Mouse (Mus musculus) embryonic facial prominence, embryonic 14.5 days (tissue): Measurements from ENCODE around the gene Paf1. TPM values are rescaled to one million over a fixed set of nuclear protein-coding genes. Genes with fewer than 3 reads are reported as not detected.
"Not testable (repeated sequence)": the region's sequence is repeated elsewhere in the genome, so short reads cannot be mapped to it uniquely, and the experiment has no call there.

Experiments
- ATAC-seq: fragments of 200-750 bp; cut with Nextera tagmentation; 2 replicates; pipeline ENCODE4 v1.8.0; 2017; ENCODE audit warnings: low read depth, moderate number of reproducible peaks, moderate TSS enrichment
- DNase-seq: peaks from one replicate; pipeline ENCODE4 v3.0.0-alpha.2; 2015; ENCODE audit warnings: low spot score
- H3K27ac ChIP-seq: fragments of 300-500 bp; sonication (generic); replicated peaks from 2 replicates; pipeline ENCODE4 v1.5.1; 2014; ENCODE audit warnings: low read depth, mild to moderate bottlenecking, low read length, moderate library complexity
- H3K27me3 ChIP-seq: fragments of 300-500 bp; sonication (generic); replicated peaks from 2 replicates; pipeline ENCODE4 v1.6.1; 2014; ENCODE audit warnings: low read length; ENCODE audit not compliant: control insufficient read depth, insufficient read depth
- H3K36me3 ChIP-seq: fragments of 300-500 bp; sonication (generic); 2 replicates; pipeline ENCODE4 v1.6.1; 2014; ENCODE audit warnings: low read length, mixed read lengths; ENCODE audit not compliant: control insufficient read depth, insufficient read depth
- H3K4me1 ChIP-seq: fragments of 300-500 bp; sonication (generic); 2 replicates; pipeline ENCODE4 v1.6.1; 2014; ENCODE audit warnings: antibody characterized with exemption, low read length; ENCODE audit not compliant: control insufficient read depth, insufficient read depth
- H3K4me2 ChIP-seq: fragments of 300-500 bp; sonication (generic); 2 replicates; pipeline ENCODE4 v1.6.1; 2014; ENCODE audit warnings: low read depth, mild to moderate bottlenecking, low read length, moderate library complexity, mixed read lengths
- H3K4me3 ChIP-seq: fragments of 300-500 bp; sonication (generic); 2 replicates; pipeline ENCODE4 v1.5.1; 2014; ENCODE audit warnings: low read depth, mild to moderate bottlenecking, low read length
- H3K9ac ChIP-seq: fragments of 300-500 bp; sonication (generic); 2 replicates; pipeline ENCODE4 v1.6.1; 2014; ENCODE audit warnings: low read depth, mild to moderate bottlenecking, low read length, moderate library complexity, mixed read lengths
- H3K9me3 ChIP-seq: fragments of 300-500 bp; sonication (generic); 2 replicates; pipeline ENCODE4 v1.6.1; 2016; ENCODE audit warnings: low read length; ENCODE audit not compliant: control insufficient read depth
- WGBS: fragments of 180-500 bp; shearing (Covaris S2); extraction: QIAGEN DNeasy Blood & Tissue Kit; methylation state at CpG from one replicate; pipeline ENCODE4 v1.1.7; 2014; 5-methylcytosine and 5-hydroxymethylcytosine counted together
- polyA plus RNA-seq: library from polyadenylated mRNA; unstranded; fragments of >200 nt; fragmentation: Nextera tagmentation; extraction: Ambion mirVana; gene quantifications from 2 replicates; pipeline ENCODE4 v1.2.1, GENCODE M21; 2014

Paf1 gene
- polyA plus RNA-seq, 1 experiment from 2014 or later: 54.1 TPM

DNA sequence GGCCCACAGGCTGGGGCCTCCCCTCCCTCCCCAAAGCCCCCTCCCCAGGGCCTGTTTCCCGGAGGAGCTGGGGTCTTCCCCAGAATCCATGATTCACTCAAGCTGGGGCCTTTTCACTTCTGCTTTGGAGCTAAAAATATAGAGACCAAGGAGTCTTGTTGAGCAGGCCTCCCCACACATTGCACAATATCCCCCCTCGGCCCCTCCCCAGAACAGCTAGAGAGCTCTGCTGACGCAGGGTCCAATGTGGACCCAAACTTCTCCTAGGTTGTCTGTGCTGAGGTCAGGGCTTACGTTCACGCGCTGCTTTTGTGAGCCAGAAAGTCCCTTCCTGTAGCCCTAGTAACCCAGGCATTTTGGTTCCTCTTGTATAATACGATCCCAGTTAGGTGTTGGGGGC is 6.7 kb upstream of the Paf1 start:
- no peaks in the 10 kb centered on the region for H3K9me3 ChIP-seq
- H3K4me1 ChIP-seq: peaks cover 20% of the 10 kb centered on the region
- H3K9ac ChIP-seq: no peak overlapping the region
- H3K36me3 ChIP-seq: peaks cover 55% of the 10 kb centered on the region
- H3K27ac ChIP-seq: peak overlapping the region; percentile 67
- 85% methylated on average over 7 of the region's 7 CpGs for WGBS
- DNase-seq (no peak), ATAC-seq (no peak)
- H3K4me2 ChIP-seq: no peak overlapping the region
- no peak overlapping the region for H3K4me3 ChIP-seq
- no peaks in the 10 kb centered on the region for H3K27me3 ChIP-seq

DNA sequence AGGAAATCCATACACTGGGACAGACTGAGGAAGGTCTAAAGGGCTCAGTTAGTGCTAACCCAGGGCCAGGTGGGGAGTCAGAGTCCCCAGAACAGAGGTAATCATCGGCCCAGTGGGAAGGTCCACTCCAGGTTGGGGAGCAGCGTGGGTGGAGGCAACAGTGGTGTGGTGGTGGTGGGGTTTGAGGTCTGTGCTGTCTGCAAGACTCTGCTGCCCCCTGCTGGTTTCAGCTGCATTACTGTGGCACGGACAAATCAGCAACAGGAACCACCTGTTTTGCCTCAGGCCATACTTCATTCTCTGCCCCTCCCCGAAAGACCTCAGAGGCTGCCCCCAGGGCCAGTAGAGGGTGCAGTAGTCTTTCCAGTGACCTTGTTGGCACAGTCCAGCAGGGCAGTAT is 6.3 kb upstream of the Paf1 start:
- WGBS: 4% methylated on average over 4 of the region's 4 CpGs
- H3K27ac ChIP-seq: peak overlapping the region; percentile 67

DNA sequence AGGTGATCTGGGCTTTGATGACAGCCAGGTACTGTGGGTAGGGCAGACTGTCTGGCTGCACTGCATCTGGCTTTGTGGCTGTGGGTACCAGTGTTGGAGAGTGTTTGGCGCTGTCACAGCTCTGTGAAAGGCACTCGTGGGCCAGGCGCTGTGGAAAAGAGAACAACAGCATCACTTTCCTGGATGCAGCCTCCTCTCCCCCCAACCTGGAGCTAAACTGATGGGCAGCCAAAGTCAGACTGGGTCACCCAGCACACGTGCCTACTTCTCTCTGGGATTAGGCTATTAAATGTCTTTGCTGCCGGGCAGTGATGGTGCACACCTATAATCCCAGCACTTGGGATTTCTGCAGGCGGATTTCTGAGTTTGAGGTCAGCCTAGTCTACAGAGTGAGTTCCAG is 5.9 kb upstream of the Paf1 start:
- peaks cover 17% of the 10 kb centered on the region for H3K4me1 ChIP-seq
- ATAC-seq, H3K4me3 ChIP-seq, DNase-seq, H3K4me2 ChIP-seq, H3K9me3 ChIP-seq, H3K9ac ChIP-seq, H3K27me3 ChIP-seq, H3K27ac ChIP-seq: not testable (repeated sequence)
- WGBS: 69% methylated on average over 6 of the region's 6 CpGs
- peaks cover 55% of the 10 kb centered on the region for H3K36me3 ChIP-seq

More for the DNA sequence above, 6.3 kb upstream of the Paf1 start:
- no peaks in the 10 kb centered on the region for H3K27me3 ChIP-seq
- ATAC-seq (peak; percentile 66), DNase-seq (peak; percentile 92)
- no peak overlapping the region for H3K4me2 ChIP-seq
- H3K36me3 ChIP-seq: peaks cover 55% of the 10 kb centered on the region
- H3K4me3 ChIP-seq: no peak overlapping the region
- no peak overlapping the region for H3K9ac ChIP-seq
- peaks cover 17% of the 10 kb centered on the region for H3K4me1 ChIP-seq
- H3K9me3 ChIP-seq: no peaks in the 10 kb centered on the region

DNA sequence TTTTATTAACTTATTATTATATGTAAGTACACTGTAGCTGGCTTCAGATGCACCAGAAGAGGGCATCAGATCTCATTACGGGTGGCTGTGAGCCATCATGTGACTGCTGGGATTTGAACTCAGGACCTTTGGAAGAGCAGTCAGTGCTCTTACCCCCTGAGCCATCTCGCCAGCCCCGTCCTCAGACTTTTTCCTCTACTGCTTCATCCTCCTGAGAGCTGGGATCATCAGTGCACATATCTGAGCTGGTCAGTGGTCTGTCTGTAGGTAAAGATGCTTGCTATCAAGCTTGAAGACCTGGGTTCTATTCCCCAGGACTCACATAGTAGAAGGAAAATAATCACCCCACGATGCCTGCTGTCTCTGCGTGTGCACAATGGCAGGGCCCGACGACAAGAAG is 5.4 kb upstream of the Paf1 start:
- H3K4me2 ChIP-seq, ATAC-seq, H3K4me3 ChIP-seq, H3K27me3 ChIP-seq, H3K27ac ChIP-seq, H3K9me3 ChIP-seq, H3K9ac ChIP-seq, DNase-seq: not testable (repeated sequence)
- Histone ChIP-seq H3K4me1 (peaks cover 14% of the 10 kb centered on the region), H3K36me3 (peaks cover 55% of the 10 kb centered on the region)
- WGBS: 87% methylated on average over 7 of the region's 7 CpGs

DNA sequence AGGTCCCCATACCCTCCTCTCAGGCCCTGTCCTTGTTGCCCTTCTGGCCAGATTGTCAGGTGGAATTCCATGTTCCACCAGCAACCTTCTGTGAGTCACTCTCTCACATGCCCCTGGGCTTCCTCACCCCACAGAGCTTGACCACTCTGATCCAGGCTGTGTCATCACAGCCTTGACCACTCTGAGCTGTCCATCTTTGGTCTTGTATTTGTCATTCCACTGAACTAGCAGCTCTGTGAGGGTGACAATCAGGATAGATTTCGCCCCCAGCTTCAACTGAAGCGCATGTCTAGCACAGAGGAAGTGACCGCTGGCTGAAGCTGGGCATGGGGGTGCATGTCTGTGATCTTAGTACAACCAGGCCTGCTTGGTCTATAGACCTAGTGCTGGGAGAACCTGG is 2.4 kb upstream of the Paf1 start:
- no peak for ATAC-seq
- WGBS: 91% methylated on average over 3 of the region's 3 CpGs

DNA sequence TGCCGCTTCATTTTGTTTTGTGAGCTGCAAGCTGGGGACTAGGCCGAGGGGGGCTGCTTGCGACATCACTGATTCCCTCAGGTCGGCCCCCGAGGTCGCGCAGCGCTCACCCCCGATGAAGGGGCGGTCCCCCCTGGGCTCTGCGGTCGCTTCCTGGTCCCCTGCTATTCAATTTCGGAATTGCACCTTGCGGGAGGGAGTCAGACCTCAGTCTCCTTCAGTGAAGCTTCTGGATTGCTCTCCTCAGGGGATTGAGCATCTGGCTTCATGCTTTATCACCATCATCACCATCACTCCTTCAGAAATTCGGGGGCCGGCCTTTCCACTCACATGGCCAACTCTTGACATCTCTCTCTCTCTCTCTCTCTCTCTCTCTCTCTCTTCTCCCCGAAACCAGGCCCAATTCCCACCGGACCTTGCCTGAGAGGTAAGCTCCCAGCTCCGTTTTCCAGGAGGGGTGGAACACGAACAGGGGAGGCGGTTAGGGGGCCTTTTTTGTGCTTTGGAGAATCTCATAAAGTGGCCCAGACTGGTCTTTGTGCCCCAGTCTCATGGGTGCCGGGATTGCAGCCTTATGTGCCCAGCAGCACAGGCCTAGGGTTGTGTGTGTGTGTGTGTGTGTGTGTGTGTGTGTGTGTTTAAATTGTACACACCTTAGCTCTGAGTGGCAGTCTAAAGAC is 661 bp downstream of the Paf1 start:
- ATAC-seq (no peak), DNase-seq (no peak)
- H3K27me3 ChIP-seq: no peaks in the 10 kb centered on the region
- no peaks in the 10 kb centered on the region for H3K9me3 ChIP-seq
- H3K27ac ChIP-seq: peak overlapping the region; percentile 84
- peak overlapping the region; percentile 94 for H3K4me3 ChIP-seq
- H3K4me2 ChIP-seq: peak overlapping the region; percentile 92
- peaks cover 58% of the 10 kb centered on the region for H3K36me3 ChIP-seq
- 4% methylated on average over 21 of the region's 22 CpGs for WGBS
- peak overlapping the region; percentile 88 for H3K9ac ChIP-seq
- H3K4me1 ChIP-seq: peaks cover 8% of the 10 kb centered on the region

More for the DNA sequence above, 2.4 kb upstream of the Paf1 start:
- H3K27ac ChIP-seq: no peak overlapping the region
- no peaks in the 10 kb centered on the region for H3K9me3 ChIP-seq
- peaks cover 8% of the 10 kb centered on the region for H3K4me1 ChIP-seq
- peaks cover 51% of the 10 kb centered on the region for H3K36me3 ChIP-seq
- no peak overlapping the region for H3K9ac ChIP-seq
- no peak overlapping the region for H3K4me3 ChIP-seq
- no peak overlapping the region for H3K4me2 ChIP-seq
- no peak for DNase-seq
- H3K27me3 ChIP-seq: no peaks in the 10 kb centered on the region

DNA sequence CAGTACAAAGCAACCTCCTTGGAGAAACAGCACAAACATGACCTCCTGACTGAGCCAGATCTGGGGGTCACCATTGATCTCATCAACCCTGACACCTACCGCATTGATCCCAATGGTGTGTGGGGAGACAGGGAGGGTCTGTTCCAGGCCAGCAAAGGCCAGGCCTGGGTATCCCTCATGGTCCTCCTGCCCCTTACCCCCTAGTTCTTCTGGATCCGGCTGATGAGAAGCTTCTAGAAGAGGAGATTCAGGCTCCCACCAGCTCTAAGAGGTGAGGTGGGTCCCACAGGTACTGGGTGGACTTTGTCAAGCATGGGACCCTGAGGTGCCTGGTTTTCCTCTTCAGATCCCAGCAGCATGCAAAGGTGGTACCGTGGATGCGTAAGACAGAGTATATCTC is 2.7 kb downstream of the Paf1 start:
- H3K4me2 ChIP-seq: no peak overlapping the region
- no peaks in the 10 kb centered on the region for H3K27me3 ChIP-seq
- H3K27ac ChIP-seq: no peak overlapping the region
- 93% methylated on average over 4 of the region's 4 CpGs for WGBS
- H3K9ac ChIP-seq: no peak overlapping the region
- H3K9me3 ChIP-seq: no peaks in the 10 kb centered on the region
- H3K4me3 ChIP-seq: no peak overlapping the region
- H3K36me3 ChIP-seq: peaks cover 58% of the 10 kb centered on the region
- DNase-seq: no peak
- H3K4me1 ChIP-seq: peaks cover 8% of the 10 kb centered on the region
- no peak for ATAC-seq

DNA sequence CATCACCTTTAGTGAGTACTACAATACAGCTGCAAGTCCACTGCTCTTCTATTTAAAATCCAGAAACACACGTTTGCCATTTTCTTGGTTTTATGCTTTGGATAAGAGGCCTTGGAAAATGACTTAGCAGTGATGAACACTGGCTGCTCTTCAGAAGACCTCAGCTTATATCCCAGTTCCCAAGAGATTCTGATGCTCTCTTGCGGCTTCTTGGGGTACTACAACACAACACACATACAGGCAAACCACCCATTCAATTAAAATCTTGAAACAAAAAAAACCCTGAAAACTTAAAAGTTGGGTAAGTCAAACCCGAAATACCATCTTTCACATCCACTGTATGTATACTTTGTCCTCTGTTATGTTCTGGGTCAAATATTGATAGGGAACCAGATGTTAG is 5.2 kb downstream of the Paf1 start:
- Histone ChIP-seq H3K36me3 (peaks cover 78% of the 10 kb centered on the region), H3K4me3 (no peak overlapping the region), H3K9me3 (no peaks in the 10 kb centered on the region), H3K4me1 (0 out of 2 replicates have a peak, but pooled peaks cover 3% of the 10 kb centered on the region), H3K4me2 (no peak overlapping the region), H3K27ac (no peak overlapping the region), H3K27me3 (no peaks in the 10 kb centered on the region), H3K9ac (no peak overlapping the region)
- 73% methylated on average over 3 of the region's 3 CpGs for WGBS
- no peak for ATAC-seq
- DNase-seq: peak; percentile 52

DNA sequence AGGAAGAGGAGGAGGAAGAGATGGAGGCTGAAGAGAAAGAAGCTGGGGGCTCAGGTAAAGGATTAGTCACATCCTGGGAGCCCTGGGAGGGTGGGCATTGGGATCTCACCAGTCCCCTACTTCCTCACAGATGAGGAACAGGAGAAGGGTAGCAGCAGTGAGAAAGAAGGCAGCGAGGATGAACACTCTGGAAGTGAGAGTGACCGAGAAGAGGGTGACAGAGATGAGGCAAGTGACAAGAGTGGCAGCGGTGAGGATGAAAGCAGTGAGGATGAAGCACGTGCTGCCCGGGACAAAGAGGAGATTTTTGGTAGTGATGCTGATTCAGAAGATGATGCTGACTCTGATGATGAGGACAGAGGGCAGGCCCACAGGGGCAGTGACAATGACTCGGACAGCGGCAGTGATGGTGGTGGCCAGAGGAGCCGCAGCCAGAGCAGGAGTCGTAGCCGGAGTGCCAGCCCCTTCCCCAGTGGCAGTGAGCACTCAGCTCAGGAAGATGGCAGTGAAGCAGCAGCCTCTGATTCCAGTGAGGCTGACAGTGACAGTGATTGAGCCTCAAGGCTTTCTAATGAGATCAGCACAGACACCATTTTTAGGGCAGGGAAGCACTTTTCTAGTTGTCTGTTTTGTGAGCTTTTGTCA is 6.1 kb downstream of the Paf1 start:
- no peaks in the 10 kb centered on the region for H3K4me1 ChIP-seq
- H3K36me3 ChIP-seq: peaks cover 86% of the 10 kb centered on the region
- H3K4me2 ChIP-seq: no peak overlapping the region
- H3K4me3 ChIP-seq: no peak overlapping the region
- DNase-seq (no peak), ATAC-seq (no peak)
- H3K9me3 ChIP-seq: no peaks in the 10 kb centered on the region
- H3K27me3 ChIP-seq: no peaks in the 10 kb centered on the region
- no peak overlapping the region for H3K27ac ChIP-seq
- 89% methylated on average over 10 of the region's 10 CpGs for WGBS
- H3K9ac ChIP-seq: no peak overlapping the region
